Mouse (Mus musculus): ENCODE measurements around the gene Iscu.
A peak's percentile ranks its signal among the peaks of the same experiment; 100 is the strongest.
"Not testable (repeated sequence)": the region's sequence is repeated elsewhere in the genome, so short reads cannot be mapped to it uniquely, and the experiment has no call there.

The Iscu gene

DNA sequence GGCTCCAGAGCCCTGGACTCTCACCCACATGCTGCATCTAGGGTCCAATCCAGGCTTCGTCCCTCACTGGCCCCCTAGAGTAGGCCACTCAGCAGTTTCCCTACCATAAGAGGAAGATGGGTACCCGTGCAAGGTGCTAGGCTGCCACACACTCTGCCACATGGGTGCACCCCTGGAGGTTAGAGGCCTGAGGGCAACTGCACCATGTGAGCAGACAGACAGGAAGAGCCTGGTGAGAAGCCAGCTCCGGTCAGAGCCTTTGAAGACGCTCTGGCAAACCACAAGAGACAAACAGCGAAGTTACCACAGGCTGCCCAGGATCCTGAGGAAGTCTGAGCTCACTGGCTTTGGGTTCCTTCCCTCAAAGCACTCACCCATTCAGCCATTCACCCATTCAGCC, 14.4 kb downstream of the Iscu start:
- no peak for DNase-seq (ENCODE audit: low spot score in 2 of 2)

DNA sequence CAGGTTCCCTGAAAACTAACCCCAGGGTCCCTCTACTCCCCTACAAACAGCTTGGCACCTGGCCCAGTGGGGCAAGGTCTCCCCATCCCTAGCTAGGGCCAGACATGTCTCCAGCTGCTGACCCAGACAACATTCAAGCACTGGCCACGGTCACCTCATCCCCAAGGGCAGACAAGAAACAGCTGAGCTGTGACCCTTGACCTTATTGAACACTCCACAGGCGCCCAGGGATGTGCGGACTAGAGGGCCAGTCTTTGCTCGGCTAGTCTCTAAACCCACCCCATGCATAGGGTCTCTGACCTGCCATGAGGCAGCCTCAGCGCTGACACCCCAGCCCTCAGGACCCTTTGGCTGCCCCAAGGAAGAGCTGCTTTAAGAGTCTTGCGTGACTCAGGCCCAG, 16.1 kb downstream of the Iscu start:
- DNase-seq (ENCODE audit: low spot score in 2 of 2), result no peak

DNA sequence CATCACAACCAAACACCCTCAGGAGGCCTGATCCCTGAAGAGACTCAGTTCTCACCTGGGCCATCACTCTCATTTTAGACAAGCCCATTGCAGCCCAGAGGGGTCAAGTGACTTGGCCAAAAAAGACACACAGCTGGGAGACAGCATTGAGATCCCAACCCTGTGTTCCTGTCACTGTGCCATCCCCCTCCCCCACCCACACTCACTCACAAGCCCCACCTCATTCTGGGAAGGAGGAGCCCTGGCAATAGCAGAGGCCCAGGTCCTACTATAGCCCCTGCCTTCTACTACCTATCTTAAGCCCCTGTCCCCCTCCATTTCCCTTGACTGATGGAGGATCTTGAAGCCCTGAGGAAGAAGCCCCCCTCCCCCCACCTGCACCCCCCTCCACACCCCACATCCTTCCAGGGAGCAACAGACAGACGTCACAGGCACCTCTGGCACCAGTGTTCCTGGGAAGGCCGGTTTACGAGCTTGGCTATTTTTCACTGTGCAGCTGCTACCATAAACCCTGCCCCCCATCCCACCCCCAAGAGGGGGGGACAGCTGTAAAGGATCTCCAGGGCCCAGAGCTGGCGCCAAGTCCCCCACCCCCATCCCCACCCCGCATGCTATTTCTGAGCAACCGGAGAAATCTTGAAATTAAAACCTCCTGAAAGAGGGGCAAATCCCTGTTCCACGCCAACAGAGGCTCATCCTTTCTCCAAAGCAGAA, 16.7 kb downstream of the Iscu start:
- no peak for DNase-seq (ENCODE audit: low spot score in 2 of 2)

DNA sequence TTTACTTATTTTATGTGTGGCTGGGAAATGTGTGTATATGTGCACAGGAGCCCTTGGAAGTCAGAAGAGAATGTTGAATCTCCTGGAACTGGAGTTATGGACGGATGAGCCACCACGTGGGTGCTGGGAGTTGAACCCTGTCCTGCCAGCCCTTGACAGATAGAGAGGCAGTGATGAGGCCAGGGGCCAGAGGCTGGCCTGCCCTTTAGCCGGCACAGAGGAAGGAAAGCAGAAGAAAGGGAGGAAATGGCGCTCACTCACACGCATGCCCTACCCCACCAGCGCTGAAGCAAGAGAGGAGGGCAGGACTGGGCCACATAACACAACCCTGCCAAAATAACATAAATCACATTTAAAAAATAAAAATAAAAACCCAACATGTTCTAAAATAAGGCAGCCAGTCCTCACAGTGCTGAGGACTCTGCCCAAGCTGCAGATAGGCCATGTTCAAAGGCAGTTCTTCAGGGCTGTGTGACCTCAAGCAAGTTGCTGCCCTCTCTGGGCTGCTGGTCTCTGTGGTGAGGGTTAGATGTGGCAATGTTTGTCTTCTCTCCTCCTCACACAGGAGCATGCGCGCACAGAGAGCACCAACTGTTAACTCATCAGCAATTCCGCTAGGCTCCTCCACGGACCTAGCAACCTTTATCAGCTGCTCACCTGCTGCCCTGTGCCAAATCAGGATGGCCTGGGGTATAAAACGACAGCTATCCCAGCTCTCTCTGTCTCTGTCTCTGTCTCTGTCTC, 18.1 kb downstream of the Iscu start:
- no peak for DNase-seq (ENCODE audit: low spot score in 2 of 2)

DNA sequence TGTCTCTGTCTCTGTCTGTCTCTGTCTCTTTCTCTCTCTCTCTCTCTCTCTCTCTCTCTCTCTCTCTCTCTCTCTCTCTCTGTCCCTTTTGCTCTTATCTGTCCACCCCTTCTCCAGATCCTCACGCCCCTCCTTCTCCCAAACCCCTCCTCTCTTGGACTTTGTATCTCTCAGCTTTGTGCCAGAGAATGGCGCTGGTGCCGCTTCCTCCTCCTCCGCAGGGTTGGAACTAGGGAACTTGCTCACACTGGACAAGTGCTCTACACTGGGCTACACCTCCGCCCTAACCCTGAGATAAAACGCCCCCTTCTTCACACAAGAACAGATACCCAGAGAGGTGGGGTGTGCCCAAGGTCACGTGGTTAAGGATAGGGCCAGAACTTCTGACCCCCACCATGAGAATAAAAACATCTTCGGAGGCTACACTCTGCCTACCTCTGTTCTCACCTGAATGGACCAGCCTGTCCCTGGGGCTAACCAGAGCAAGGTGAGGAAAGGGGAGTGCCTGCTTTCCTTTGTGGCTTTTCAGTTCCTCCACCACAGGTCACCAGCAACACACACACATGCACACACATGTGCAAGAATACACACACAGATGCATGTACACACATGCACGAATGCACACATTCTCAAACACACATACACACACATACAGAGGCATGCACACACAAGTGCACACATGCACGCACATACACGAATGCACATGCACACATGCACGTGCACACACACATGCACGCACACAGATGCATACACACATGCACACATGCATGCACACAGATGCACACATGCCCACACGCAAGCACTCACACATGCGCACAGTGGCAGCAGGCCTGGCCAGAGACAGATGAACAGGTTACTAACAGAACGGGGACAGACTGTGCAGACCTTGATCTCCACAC, 18.9 kb downstream of the Iscu start:
- no peak for DNase-seq (ENCODE audit: low spot score in 2 of 2)

DNA sequence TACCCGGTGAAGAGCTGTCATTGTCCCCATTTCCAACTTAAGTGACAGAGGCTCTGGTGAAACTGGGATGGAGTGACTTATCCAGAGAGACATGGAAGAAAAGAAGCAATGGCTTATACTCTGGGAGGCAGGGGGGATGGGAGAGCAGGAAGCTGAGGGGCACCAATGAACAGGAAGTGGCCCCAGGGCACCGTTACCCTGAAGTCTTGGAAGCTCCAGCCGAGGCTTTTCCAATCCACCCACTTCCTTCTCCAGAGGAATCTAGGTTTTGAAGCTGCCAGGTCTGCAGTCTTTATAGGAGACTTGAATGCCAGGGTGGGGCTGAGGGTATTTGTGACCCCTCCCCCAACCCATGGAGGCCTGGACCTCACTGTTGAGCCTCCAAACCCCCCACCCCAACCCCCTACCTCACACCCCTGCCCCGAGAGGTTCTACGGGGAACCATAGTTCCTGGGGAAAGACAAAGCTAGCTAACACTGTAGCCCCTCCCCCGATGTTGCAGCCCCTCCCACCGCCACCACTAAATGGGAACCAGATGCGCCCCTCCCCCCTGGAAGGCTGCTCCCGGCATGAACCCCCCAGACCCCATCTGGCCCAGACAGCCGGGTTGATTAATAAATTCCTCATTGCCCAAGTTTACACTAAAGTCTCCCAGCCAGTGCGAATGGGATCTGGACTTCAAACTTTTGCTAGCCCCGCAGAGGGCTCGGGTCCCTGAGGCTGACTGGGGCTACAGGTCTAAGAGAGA, 24.0 kb downstream of the Iscu start:
- DNase-seq (ENCODE audit: low spot score in 2 of 2), result no peak

DNA sequence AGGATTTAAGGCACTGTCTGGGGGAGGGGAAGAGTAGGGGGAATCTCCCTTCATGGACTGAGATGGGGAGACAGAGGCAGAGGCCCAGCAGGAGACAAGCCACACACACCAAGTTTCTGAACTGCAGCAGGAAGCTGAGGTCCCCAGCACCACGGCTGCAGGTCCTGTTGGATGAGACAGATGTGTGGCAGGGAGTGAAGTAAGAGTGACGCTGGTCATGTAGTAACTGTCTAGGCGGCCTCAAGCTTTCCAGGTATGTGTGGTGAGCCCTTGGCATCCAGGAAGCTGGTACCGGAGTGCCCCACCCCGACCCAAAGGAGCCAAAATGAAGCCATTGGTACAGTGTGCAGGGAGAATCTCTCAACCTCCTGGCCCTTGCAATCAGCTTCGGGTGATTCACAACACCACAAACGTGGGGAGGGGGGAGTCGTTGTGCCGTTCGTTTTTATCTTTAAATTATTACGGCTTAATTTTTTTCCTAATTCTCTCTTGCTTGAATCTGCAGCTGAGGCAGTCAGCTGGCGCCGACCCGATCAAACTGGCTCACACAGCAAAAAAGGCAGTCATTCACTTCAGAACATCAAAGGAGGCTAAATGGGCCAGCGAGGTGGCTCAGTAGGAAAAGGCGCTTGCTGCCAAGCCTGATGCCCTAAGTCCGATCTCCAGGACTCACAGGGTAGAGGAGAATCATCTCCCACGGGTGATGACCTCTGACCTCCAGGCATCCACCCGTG, 24.8 kb downstream of the Iscu start:
- no peak for DNase-seq (ENCODE audit: low spot score in 2 of 2)

DNA sequence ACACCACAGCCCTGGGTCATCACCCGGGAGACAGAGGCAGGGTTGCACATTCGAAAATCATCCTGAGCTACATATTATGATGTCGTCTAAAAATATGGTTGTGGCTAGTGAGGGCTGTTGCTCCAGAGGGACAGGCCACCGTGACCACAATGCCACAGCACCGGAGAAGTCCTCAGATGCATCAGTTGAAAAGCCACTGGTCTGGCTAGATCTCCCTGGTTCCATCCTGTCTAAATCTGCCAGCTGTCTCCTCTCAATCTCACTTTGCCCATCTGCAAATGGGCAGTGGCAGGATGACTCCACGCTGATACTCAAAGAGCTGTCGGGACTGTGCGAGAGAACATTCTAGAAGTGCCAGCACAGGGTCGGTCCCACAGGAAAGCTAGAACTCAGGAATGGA, 26.0 kb downstream of the Iscu start:
- DNase-seq (ENCODE audit: low spot score in 2 of 2), result no peak

DNA sequence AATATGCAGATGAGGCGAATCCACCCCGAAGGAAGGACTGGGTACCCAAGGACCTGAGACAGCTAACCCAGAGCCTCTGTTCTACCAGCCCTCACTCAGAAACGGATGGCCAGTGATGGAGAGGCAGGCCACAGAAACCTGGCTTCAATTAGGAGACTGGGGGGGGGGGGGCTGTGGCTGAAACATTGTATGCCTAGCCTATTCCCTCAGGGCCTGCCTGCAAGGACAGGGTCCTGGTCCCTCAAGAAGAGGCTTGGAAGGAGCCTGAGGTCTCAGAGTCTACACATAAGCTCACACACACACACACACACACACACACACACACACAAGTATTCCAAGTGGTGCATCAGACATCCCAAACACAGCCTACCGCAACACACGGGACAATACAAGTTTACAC, 27.1 kb downstream of the Iscu start:
- no peak for DNase-seq (ENCODE audit: low spot score in 2 of 2)

DNA sequence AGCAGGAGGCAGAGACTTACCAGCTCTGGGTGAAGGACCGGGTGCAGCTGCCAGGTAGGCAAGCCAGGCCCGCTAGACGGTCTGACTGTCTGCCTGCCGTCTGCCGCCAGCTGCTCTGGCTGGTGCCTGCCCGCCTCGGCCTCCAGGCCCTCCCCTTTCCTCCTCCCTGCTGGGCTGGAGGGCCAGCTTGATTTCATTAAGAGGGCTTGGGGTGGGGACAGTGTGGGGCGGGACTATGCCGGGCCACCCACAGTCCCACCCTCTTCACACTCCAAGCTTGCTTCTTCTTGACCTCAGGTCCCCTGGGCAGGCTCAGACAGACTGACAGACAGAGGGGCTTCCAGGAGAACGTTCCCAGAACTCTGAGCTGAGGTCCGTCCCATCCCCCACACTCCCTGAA, 27.7 kb downstream of the Iscu start, which contains the start of gene Tmem119:
Tmem119 (minus strand) TSS at position 237 of the 400 bp plus-strand sequence.
- peak in 1 of 2 experiments; percentile 36 for DNase-seq (ENCODE audit: low spot score in 2 of 2)

DNA sequence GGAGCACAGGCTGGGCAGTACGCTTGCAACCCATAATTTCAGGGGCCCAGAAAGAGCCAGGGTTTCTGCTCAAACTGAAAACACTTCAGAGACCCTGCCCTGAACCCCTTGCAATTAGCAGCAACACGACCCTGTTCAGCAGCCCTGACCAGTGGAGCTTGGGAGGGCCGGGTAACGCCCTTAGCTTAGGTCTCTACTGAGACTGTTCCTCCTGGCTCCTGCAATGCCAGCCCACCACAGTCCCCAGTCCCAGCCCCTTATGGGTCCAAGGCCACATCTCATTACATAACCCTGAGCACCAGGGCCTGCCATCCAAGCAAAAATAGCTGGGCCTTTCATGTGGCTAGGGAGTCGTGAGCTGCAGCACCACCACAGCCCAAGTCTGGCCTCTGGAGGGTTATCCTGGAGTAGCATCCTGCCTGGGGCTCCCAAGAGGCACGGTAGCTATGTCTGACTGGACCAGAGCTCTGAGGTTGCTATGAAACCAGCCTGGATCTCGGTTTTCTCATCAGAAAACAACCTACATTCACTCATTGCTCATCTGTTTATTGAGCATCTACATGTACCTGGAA, 31.9 kb downstream of the Iscu start:
- no peak for DNase-seq (ENCODE audit: low spot score in 2 of 2)

DNA sequence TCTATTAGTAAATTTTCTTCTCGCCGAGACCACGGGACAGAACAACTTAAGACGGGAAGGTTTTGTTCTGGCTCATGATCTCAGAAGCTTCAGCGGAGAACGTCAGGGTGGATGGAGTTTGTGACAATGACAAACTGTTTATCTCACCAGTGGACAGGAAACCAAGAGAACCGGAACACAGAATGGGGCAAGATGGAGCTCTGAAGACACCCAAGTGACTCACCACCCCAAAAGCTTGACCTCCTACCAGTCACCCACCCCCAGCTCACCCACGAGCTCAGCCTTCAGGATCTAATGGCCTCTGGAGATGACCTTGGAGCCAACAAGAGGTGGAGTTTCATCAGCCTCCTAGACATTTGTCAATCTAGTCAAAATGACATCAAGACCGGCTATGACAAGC, 32.8 kb downstream of the Iscu start:
- DNase-seq (ENCODE audit: low spot score in 2 of 2), result no peak

DNA sequence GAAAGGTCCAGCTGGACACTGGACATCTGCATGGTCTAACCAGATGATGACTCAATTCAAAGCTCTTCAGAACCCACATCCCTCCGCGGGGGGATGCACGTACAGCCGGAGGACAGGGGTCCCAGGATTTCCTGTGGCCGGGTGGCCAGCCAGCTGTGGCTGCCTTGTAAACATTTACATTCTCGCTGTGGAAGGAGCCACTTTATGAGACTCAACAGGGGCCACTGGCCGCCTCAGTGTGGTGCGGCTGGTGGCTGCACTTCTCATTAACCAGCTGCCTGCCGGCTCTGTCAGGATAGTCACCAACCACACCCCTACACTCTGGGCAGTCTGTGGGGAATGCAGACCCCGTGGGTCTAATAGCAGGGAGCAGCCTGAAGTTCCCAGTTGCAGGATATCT, 33.9 kb downstream of the Iscu start:
- no peak for DNase-seq (ENCODE audit: low spot score in 2 of 2)

DNA sequence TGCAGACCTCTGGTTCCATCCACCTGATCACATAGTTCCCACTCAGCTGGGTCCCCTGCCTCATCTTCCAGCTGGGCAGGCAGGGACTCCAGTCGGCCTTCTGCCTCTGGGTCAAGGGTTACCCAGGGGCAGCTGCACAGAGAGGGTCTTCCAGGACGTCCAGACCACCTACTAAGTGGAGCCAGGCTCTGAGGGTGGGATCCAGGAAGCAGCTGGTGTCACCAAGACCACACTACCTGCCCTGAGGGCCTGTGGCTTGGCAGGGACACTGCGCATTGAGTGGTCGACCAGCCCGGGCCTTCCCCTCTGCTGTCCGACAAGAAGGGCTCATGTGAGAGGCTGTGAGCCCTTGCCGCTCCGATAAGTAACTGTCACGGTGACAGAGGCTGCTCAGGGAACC, 35.2 kb downstream of the Iscu start:
- DNase-seq (ENCODE audit: low spot score in 2 of 2), result no peak

DNA sequence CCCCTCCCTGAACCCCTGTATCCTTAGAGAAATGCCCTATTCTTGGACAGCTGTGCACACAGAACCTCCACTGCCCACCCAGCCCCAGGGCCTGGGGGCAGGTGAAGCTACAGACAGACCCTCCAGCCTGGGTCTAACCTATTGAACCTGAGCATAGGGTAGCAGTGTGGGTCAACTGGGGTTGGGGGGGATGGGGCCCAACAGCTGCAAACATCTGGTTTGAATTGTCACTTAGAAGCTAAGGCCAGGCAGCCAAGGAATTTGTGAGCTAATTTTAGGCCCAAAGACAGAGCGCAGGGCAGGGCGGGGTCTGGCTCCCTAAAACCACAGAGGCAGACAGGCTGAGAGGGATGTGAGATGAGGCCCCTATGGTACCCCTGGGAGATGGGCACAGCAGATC, 35.6 kb downstream of the Iscu start:
- DNase-seq (ENCODE audit: low spot score in 2 of 2), result no peak

DNA sequence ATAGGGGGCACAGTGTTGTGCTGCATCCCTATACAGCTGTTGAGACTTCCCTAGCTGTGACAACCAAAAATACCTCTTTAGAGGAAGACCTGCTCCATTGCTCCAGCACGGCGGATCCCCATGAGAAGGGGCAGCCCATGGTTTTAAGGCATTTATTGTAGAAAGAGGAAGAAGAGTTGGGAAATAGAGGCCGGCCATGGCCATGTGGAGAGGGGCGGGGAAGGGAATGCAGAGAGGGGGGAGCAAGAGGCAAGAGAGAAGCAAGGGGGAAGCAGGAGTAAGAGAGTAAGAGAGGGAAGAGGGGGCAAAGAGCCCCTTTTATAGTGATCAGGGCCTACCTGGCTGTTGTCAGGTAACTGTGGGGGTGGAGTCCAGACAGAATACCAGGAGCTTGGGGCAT, 37.6 kb downstream of the Iscu start:
- DNase-seq (ENCODE audit: low spot score in 2 of 2), result no peak

DNA sequence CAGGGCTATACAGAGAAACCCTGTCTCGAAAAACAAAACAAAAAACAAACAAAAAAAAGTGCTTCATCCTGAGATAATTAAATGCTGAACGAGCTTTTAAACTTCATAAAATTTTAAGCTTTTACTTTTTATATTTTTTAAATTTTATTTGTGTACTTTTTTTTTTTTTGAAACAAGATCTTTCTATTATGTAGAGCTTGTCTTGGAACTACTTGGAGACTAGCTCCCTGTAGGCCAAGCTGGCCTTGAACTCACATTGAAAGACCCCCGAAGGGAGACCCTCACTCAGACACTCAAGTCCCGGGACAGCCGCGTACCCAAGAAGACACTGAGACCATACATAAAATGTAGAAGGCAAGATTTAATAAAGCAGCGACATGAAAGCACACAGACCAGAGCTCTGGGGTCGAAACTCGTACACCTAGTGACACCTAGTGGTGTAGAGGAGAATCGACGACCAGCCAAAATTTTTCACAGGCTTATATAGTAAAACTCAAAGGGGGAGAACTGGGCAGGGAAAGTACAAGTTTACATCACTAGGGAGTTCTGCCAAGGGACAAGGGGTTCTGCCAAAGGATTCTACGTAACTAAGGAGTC, 39.4 kb downstream of the Iscu start:
- DNase-seq (ENCODE audit: low spot score in 2 of 2), result not testable (repeated sequence)

DNA sequence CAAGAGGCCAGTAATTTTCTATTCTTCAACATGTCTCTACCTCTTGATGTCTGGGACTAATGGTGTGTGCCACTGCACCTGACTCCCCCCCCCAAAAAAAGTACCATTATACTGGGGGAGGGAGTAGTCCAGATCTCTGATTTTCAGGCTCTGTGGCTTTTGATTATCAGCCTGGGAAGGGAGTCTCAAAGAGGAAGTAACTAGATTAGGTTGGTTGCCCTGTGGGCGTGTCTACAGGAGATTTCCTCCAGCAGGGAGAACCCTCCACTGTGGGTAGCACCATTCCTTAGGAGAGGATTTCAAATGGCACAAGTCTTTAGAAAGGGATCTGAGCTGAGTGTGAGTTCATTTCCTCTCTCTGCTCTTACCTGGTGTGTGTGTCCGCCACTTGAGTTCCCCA, 40.1 kb downstream of the Iscu start:
- no peak for DNase-seq (ENCODE audit: low spot score in 2 of 2)

DNA sequence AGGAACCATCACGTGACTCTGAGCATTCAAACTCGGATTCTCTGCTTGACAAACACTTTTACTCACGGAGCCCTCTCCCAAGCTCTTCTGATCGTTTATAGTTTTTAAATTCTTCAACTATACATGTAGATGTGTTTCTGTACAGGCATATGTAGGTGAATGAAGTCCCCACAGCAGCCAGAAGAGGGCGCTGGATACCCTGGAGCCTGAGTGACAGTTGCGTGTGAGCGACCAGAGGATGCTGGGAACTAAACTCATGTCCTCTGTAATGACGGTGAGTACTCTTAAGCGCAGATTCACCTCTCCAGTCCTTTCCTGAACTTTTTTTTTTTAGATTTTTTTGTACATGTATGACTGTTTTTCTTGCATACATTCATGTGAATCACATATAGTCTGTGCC, 41.1 kb downstream of the Iscu start:
- no peak for DNase-seq (ENCODE audit: low spot score in 2 of 2)
